Mouse (Mus musculus): ENCODE measurements around the gene Nr4a1.

The Nr4a1 gene

GRCm38 (mm10) chr15:101312006-101312405, 57.9 kb downstream of the Nr4a1 start:
- no peak for DNase-seq (ENCODE audit: low spot score in 2 of 2)

DNA sequence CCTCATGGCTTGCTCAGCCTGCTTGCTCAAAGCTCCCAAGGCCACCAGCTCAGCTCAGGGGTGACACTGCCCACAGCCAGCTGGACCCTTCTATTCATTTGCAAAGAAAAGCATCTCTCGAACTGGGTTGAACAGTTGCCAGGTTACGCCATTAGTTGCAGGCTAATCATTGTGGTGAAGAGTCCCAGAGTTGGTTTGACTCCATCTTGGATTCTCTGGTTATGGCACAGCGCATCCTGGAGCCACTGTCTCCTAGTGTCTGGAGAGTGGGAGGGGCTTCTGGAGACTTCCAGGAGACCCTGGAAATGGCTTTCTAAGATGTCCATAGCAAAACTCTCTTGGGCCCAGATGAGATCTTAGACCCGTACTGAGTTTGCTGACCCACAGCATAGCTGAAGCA, 61.3 kb downstream of the Nr4a1 start:
- DNase-seq (ENCODE audit: low spot score in 2 of 2): no peak

GRCm38 (mm10) chr15:101315832-101316231, 61.8 kb downstream of the Nr4a1 start:
- DNase-seq (ENCODE audit: low spot score in 2 of 2): peak; percentile 93 to 96

DNA sequence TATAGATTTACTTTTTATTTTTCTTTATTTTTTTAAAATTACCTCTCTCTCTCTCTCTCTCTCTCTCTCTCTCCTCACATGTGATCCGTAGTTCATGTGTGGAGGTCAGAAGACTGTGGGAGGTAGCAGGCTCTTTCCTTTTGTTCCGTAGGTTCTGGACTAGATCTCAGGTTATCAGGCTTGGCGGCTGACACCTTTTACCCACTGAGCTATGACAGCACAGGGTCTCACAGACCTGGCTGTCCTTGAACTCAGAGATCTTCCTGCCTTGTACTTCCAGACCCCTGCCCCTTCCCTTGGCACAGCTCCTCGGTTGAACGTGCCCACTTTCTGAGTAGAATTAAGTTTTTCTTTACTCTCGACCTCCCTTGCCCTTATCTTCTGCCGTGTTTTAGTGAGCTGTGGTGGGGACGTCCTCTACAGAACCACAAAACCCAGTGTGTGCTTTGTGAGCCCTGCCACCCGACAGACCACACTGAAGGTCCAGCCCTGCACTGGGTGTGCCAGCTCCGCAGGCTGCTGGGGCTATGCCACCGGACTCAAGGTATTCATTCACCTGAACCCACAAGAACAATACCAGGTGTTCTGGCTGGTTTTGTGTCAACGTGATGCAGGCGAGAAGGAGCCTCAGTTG, 62.3 kb downstream of the Nr4a1 start:
- no peak for DNase-seq (ENCODE audit: low spot score in 2 of 2)

GRCm38 (mm10) chr15:101316913-101317813, 63.1 kb downstream of the Nr4a1 start:
- no peak for DNase-seq (ENCODE audit: low spot score in 2 of 2)

DNA sequence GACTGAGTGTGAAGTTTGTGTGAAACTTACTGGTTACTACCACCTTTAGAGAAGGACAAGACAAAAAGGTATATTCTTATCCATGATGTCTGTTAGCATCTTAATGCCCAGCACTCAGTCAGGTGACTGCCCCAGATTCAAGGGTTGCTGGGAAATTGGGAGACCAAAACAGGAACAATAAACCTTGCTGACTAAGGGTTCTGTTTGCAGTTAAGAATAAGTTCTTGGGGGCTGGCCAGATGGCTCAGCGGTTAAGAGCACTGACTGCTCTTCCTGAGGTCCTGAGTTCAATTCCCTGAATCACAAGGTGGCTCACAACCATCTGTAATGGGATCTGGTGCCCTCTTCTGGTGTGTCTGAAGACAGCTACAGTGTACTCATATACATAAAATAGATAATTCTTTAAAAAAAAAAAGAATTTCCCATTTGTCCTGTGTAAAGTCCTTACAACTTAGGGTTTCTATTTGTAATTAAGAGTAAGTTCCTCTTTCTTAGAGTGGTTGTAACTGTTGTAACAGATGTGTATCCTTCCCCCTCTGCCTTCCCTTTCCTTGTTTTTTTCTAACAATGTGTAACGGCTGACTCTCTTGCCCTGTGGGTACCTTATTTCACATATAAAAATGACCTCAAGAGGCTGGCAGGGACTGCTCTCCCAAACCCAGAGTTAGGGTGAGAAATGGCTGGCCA, 63.9 kb downstream of the Nr4a1 start:
- DNase-seq (ENCODE audit: low spot score in 2 of 2): no peak

- DNase-seq (ENCODE audit: low spot score in 2 of 2): no peak
Measured at GRCm38 (mm10) chr15:101318889-101319765, 65.1 kb downstream of the Nr4a1 start.

- no peak for DNase-seq (ENCODE audit: low spot score in 2 of 2)
Measured at GRCm38 (mm10) chr15:101320010-101320617, 66.0 kb downstream of the Nr4a1 start.

- DNase-seq (ENCODE audit: low spot score in 2 of 2): no peak
Measured at GRCm38 (mm10) chr15:101320618-101321041, 66.6 kb downstream of the Nr4a1 start.

- no peak for DNase-seq (ENCODE audit: low spot score in 2 of 2)
Measured at GRCm38 (mm10) chr15:101321126-101321525, 67.1 kb downstream of the Nr4a1 start.

DNA sequence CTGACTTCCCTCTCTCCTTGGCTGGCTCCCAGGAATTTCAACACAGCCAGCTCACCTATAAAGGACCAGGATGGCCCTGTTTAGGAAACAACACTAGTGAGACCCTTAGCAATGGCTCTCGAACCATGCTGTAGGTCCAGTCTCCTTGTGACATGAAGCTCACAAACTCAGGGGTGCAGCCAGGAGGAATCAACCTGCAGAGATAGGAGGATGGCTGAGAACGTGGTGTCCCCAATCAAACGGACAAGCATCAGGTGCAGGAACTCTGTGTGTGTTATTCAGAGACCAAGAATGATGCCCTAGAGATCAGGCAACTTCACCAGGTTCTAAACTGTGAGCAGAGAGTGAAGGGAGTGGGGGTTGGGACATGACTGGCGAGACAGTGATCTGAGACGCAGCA, 68.0 kb downstream of the Nr4a1 start:
- DNase-seq (ENCODE audit: low spot score in 2 of 2): no peak

DNA sequence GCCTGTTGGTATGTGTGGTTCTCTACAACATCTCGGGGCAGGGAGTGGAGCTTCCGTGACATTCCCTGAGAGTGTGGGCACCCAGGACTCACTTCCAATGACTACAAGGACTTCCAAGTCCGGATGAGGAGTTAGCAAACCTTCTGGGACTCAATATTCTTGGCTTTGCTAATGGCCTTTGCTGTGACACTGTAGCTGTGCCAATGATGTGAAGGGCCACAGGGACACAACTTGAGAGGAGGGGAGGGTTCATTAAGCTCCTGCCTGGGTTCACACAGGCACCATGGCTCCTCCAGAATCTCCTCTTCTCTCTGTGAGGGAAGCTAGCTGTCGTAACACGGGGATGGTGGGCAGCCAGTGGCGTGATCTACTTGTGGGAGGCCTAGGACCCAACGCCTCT, 68.6 kb downstream of the Nr4a1 start:
- DNase-seq (ENCODE audit: low spot score in 2 of 2): no peak

DNA sequence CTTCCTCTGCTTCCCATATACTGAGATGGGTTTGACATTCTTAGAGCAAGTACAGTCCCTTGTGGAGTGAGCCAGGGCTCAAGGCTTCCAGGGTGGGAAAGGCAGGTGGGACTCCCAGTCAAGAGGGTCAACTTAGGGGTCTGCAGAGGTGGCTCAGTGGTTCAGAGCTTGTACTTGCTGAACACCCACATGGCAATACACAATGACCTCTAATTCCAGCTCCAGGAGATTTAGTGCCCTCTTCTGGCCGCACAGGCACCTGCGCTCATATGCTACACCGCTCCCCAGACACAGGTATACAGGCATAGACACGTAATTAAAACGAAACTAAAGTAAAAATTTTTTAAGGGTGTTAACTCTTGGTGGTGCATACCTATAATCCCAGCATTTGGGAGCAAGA, 69.4 kb downstream of the Nr4a1 start:
- DNase-seq (ENCODE audit: low spot score in 2 of 2): no peak

All from frontal cortex, postnatal 36 days (tissue).